Comparison of ENCODE assay signal across 18 mouse cellular contexts in the genomic region with DNA sequence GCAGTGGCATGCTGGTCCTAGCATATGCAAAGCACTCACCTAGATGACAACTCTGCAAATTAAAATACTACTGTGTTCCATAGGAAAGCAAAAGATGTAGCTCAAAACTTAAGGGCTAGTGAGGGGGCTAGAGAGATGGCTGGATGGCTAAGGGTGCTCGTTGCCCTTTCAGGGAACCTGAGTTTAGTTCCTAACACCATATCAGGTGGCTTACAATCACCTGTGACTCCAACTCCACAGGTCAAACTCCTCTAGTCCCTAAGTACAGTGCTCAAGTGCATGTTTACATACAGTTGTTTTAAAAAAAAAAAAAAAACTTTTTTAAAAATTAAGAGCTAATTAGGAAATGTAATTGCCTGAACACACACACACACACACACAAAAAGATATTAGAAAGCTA. TPM values are rescaled to one million over a fixed set of nuclear protein-coding genes. Genes with fewer than 3 reads are reported as not detected.
DNase-seq lines count a peak whose midpoint lies in the region; ATAC-seq and TF ChIP-seq lines count a peak whose summit lies in the region.
"Had no signal": no experiment of that assay in that cellular context is flagged by ENCODE, and none has a peak within 500 bp of the region (broad histone marks: within the 10 kb centered on the region; RNA-seq: fewer than 3 reads in every experiment).

No protein-coding gene starts in this region.

- no peaks in the 10 kb centered on the region for H3K9me3 ChIP-seq in liver, embryonic 12.5 days (replicated peaks)
- H3K9me3 ChIP-seq in liver, embryonic 16.5 days (replicated peaks; ENCODE audit: control insufficient read depth, low read length) = no peaks in the 10 kb centered on the region
- H3K9me3 ChIP-seq in liver, embryonic 11.5 days (ENCODE audit: control insufficient read depth, low read length) = no peaks in the 10 kb centered on the region
- no peaks in the 10 kb centered on the region for H3K9me3 ChIP-seq in liver, postnatal 0 days (ENCODE audit: low read length)
- H3K9me3 ChIP-seq: embryonic facial prominence, embryonic 10.5 days; embryonic facial prominence, embryonic 12.5 days; forebrain, embryonic 13.5 days; forebrain, embryonic 15.5 days had no signal

- H3K27me3 ChIP-seq in liver, adult 2 months (ENCODE audit: control insufficient read depth, insufficient read depth, low read length) = no peaks in the 10 kb centered on the region
- H3K27me3 ChIP-seq in liver, embryonic 12.5 days (replicated peaks) = peaks cover 15% of the 10 kb centered on the region
- no peaks in the 10 kb centered on the region for H3K27me3 ChIP-seq in liver, embryonic 16.5 days (ENCODE audit: control insufficient read depth, insufficient read depth, low read depth, low read length)
- peaks cover 2% of the 10 kb centered on the region; the same call in 1 of the 2 replicates for H3K27me3 ChIP-seq in liver, embryonic 11.5 days (replicated peaks; ENCODE audit: control insufficient read depth, insufficient read depth, low read length)
- H3K27me3 ChIP-seq in liver, postnatal 0 days (ENCODE audit: insufficient read depth, low read length) = 0 out of 2 replicates have a peak, but pooled peaks cover 2% of the 10 kb centered on the region
- H3K27me3 ChIP-seq: embryonic facial prominence, embryonic 12.5 days; forebrain, embryonic 15.5 days had no signal

- H3K4me2 ChIP-seq in liver, embryonic 12.5 days = no peak overlapping the region
- H3K4me2 ChIP-seq in liver, embryonic 16.5 days (ENCODE audit: low read depth, low read length) = no peak overlapping the region
- no peak overlapping the region for H3K4me2 ChIP-seq in liver, embryonic 11.5 days
- no peak overlapping the region for H3K4me2 ChIP-seq in liver, postnatal 0 days (ENCODE audit: low read depth, low read length)
- H3K4me2 ChIP-seq: embryonic facial prominence, embryonic 12.5 days; forebrain, embryonic 13.5 days; forebrain, embryonic 15.5 days had no signal

- no peak overlapping the region for H3K4me3 ChIP-seq in liver, adult 2 months (ENCODE audit: insufficient read depth, low read depth, low read length)
- H3K4me3 ChIP-seq in liver, embryonic 12.5 days = no peak overlapping the region
- no peak overlapping the region for H3K4me3 ChIP-seq in liver, embryonic 16.5 days (ENCODE audit: low read depth, low read length)
- H3K4me3 ChIP-seq in liver, embryonic 11.5 days (ENCODE audit: low read depth, low read length) = no peak overlapping the region
- no peak overlapping the region for H3K4me3 ChIP-seq in liver, postnatal 0 days (ENCODE audit: low read depth, low read length)
- H3K4me3 ChIP-seq: embryonic facial prominence, embryonic 10.5 days; embryonic facial prominence, embryonic 12.5 days; forebrain, embryonic 13.5 days; forebrain, embryonic 15.5 days had no signal

- TF ChIP-seq POLR2A in liver, adult 2 months (IDR thresholded peaks at IDR 0.05; ENCODE audit: extremely low read depth, insufficient read depth, low read length) = no peak

- WGBS in liver, adult 2 months = 41% methylated on average over 1 of the region's 1 CpGs
- WGBS in liver, embryonic 12.5 days (ENCODE audit: insufficient replicate concordance) = 69% methylated on average over 1 of the region's 1 CpGs
- WGBS in liver, embryonic 16.5 days (ENCODE audit: insufficient replicate concordance) = 39% methylated on average over 1 of the region's 1 CpGs
- WGBS in liver, embryonic 11.5 days = 73% methylated on average over 1 of the region's 1 CpGs
- 59% methylated on average over 1 of the region's 1 CpGs for WGBS in liver, postnatal 0 days (ENCODE audit: insufficient replicate concordance)

- DNase-seq in liver, adult 2 months (ENCODE audit: extremely low read depth, low read depth, low spot score) = peak; percentile 19
- DNase-seq in liver, embryonic 11.5 days (ENCODE audit: low spot score) = no peak
- DNase-seq in liver, postnatal 0 days = no peak
- DNase-seq in cerebellum, adult 9-11 months = no peak
- DNase-seq: adrenal gland, adult 2 months; adrenal gland, postnatal 10 days; adrenal gland, postnatal 25 days; cerebellum, adult 11 months; cerebellum, adult 18-20 months; cerebellum, adult 8-10 months; cerebellum, postnatal 25 days had no signal

- no peak for TF ChIP-seq CTCF in liver, adult 2 months (IDR thresholded peaks at IDR 0.05; ENCODE audit: low read depth, low read length)
- TF ChIP-seq CTCF in liver, postnatal 0 days (IDR thresholded peaks at IDR 0.05; ENCODE audit: low read depth) = no peak

- no peaks in the 10 kb centered on the region for H3K36me3 ChIP-seq in liver, adult 2 months (ENCODE audit: control insufficient read depth, insufficient read depth, low read length)
- no peaks in the 10 kb centered on the region for H3K36me3 ChIP-seq in liver, embryonic 12.5 days
- no peaks in the 10 kb centered on the region for H3K36me3 ChIP-seq in liver, embryonic 16.5 days (ENCODE audit: control insufficient read depth, insufficient read depth)
- H3K36me3 ChIP-seq in liver, embryonic 11.5 days (ENCODE audit: control insufficient read depth, insufficient read depth, low read length) = no peaks in the 10 kb centered on the region
- no peaks in the 10 kb centered on the region for H3K36me3 ChIP-seq in liver, postnatal 0 days (replicated peaks; ENCODE audit: insufficient read depth, low read length)
- H3K36me3 ChIP-seq: forebrain, embryonic 15.5 days had no signal

- H3K79me2 ChIP-seq in liver, adult 2 months (ENCODE audit: control insufficient read depth, insufficient read depth, low read length) = peaks cover 2% of the 10 kb centered on the region; the same call in 1 of the 2 replicates

- no peak overlapping the region for H3K27ac ChIP-seq in liver, adult 2 months (replicated peaks; ENCODE audit: insufficient read depth, low read depth, low read length)
- no peak overlapping the region for H3K27ac ChIP-seq in liver, embryonic 12.5 days
- no peak overlapping the region for H3K27ac ChIP-seq in liver, embryonic 16.5 days (ENCODE audit: low read length)
- no peak overlapping the region for H3K27ac ChIP-seq in liver, embryonic 11.5 days (ENCODE audit: low read depth, low read length)
- H3K27ac ChIP-seq in liver, postnatal 0 days (ENCODE audit: low read depth) = no peak overlapping the region
- H3K27ac ChIP-seq: embryonic facial prominence, embryonic 10.5 days; embryonic facial prominence, embryonic 12.5 days; forebrain, embryonic 13.5 days; forebrain, embryonic 15.5 days had no signal

- no peak for TF ChIP-seq EP300 in liver, postnatal 0 days (IDR thresholded peaks at IDR 0.05; ENCODE audit: low read depth)

- H3K9ac ChIP-seq in liver, adult 2 months (ENCODE audit: low read depth, low read length) = no peak overlapping the region
- H3K9ac ChIP-seq in liver, embryonic 12.5 days = no peak overlapping the region
- H3K9ac ChIP-seq in liver, embryonic 16.5 days (ENCODE audit: low read depth, low read length) = no peak overlapping the region
- no peak overlapping the region for H3K9ac ChIP-seq in liver, embryonic 11.5 days (ENCODE audit: low read depth, low read length)
- no peak overlapping the region for H3K9ac ChIP-seq in liver, postnatal 0 days (replicated peaks)
- H3K9ac ChIP-seq: embryonic facial prominence, embryonic 12.5 days; forebrain, embryonic 13.5 days; forebrain, embryonic 15.5 days had no signal

- no peak for ATAC-seq in liver, embryonic 12.5 days
- peak; percentile 63; the same call in 1 of the 2 replicates for ATAC-seq in liver, embryonic 16.5 days (ENCODE audit: low read depth)
- ATAC-seq in liver, embryonic 11.5 days (replicated peaks; ENCODE audit: low FRiP score) = no peak
- 0 out of 2 replicates have a peak, but pooled peaks have one; percentile 41 for ATAC-seq in liver, postnatal 0 days
- ATAC-seq: forebrain, embryonic 13.5 days; forebrain, embryonic 15.5 days had no signal

- 0 out of 2 replicates have a peak, but pooled peaks cover 1% of the 10 kb centered on the region for H3K4me1 ChIP-seq in liver, adult 2 months (ENCODE audit: control insufficient read depth, insufficient read depth, low read length)
- H3K4me1 ChIP-seq in liver, embryonic 12.5 days = no peaks in the 10 kb centered on the region
- no peaks in the 10 kb centered on the region; the same call in 1 of the 2 replicates for H3K4me1 ChIP-seq in liver, embryonic 16.5 days (ENCODE audit: control insufficient read depth, low read depth, low read length)
- no peaks in the 10 kb centered on the region for H3K4me1 ChIP-seq in liver, embryonic 11.5 days (replicated peaks; ENCODE audit: control insufficient read depth, insufficient read depth, low read length)
- H3K4me1 ChIP-seq in liver, postnatal 0 days (ENCODE audit: insufficient read depth) = peaks cover 8% of the 10 kb centered on the region; the same call in 1 of the 2 replicates
- H3K4me1 ChIP-seq: forebrain, embryonic 13.5 days; forebrain, embryonic 15.5 days had no signal

RNA-seq across cellular contexts. Expression of gene Col4a2, which starts 7.1 kb away (rescaled TPM):
- 7.7 and 10.9 TPM in 2 replicates for total RNA-seq in liver, adult 2 months (2014; rRNA removed)
- 6.1 and 8.0 TPM in 2 replicates for polyA plus RNA-seq in liver, adult 2 months (2012; rRNA removed)
- polyA plus RNA-seq in liver, embryonic 12.5 days (2016; fragmentation: Nextera tagmentation; extraction: Ambion mirVana) = 11.8 and 12.0 TPM in 2 replicates
- 7.2 and 9.2 TPM in 2 replicates for polyA plus RNA-seq in liver, embryonic 16.5 days (2015; fragmentation: Nextera tagmentation; extraction: Ambion mirVana)
- 12.2 and 13.1 TPM in 2 replicates for polyA plus RNA-seq in liver, embryonic 11.5 days (2014; fragmentation: Nextera tagmentation; extraction: Ambion mirVana)
- 8.0 and 9.7 TPM in 2 replicates for polyA plus RNA-seq in liver, postnatal 0 days (2015; fragmentation: Nextera tagmentation; extraction: Ambion mirVana)

RNA-seq across cellular contexts. Expression of gene Col4a1, which starts 7.1 kb away (rescaled TPM):
- total RNA-seq in liver, adult 2 months (2014; rRNA removed) = 25.7 and 28.3 TPM in 2 replicates
- 21.8 and 29.1 TPM in 2 replicates for polyA plus RNA-seq in liver, adult 2 months (2012; rRNA removed)
- 28.9 and 30.9 TPM in 2 replicates for polyA plus RNA-seq in liver, embryonic 12.5 days (2016; fragmentation: Nextera tagmentation; extraction: Ambion mirVana)
- polyA plus RNA-seq in liver, embryonic 16.5 days (2015; fragmentation: Nextera tagmentation; extraction: Ambion mirVana) = 21.1 and 25.7 TPM in 2 replicates
- 40.8 and 45.7 TPM in 2 replicates for polyA plus RNA-seq in liver, embryonic 11.5 days (2014; fragmentation: Nextera tagmentation; extraction: Ambion mirVana)
- 15.8 and 22.6 TPM in 2 replicates for polyA plus RNA-seq in liver, postnatal 0 days (2015; fragmentation: Nextera tagmentation; extraction: Ambion mirVana)
- total RNA-seq: MEL had no signal

Comparison
In these comparisons a context has a peak if more than half of its experiments do, and no peak if none do; other contexts are left out.
1. ATAC-seq: peak in liver, embryonic 16.5 days (single experiment) and liver, postnatal 0 days (single experiment); none in liver, embryonic 12.5 days (single experiment) and liver, embryonic 11.5 days (single experiment).